Mouse (Mus musculus) embryonic facial prominence, embryonic 11.5 days (tissue): ENCODE results near the gene Scd1. TPM values are rescaled to one million over a fixed set of nuclear protein-coding genes. Genes with fewer than 3 reads are reported as not detected.

Source experiments
- ATAC-seq: fragments of 200-750 bp; cut with Nextera tagmentation; replicated peaks from 2 replicates; pipeline ENCODE4 v1.8.0; 2017; ENCODE audit warnings: low read depth; ENCODE audit not compliant: insufficient number of reproducible peaks, low FRiP score, low TSS enrichment
- DNase-seq: peaks from one replicate; pipeline ENCODE4 v3.0.0-alpha.2; 2015; ENCODE audit warnings: low spot score
- H3K27ac ChIP-seq: fragments of 300-500 bp; sonication (generic); replicated peaks from 2 replicates; pipeline ENCODE4 v1.5.1; 2014; ENCODE audit warnings: mild to moderate bottlenecking, low read depth, low read length, control low read depth
- H3K27me3 ChIP-seq: fragments of 300-500 bp; sonication (generic); 2 replicates; pipeline ENCODE4 v1.6.1; 2014; ENCODE audit warnings: mild to moderate bottlenecking, low read length, moderate library complexity, mixed read lengths; ENCODE audit not compliant: control insufficient read depth, insufficient read depth
- H3K36me3 ChIP-seq: fragments of 300-500 bp; sonication (generic); replicated peaks from 2 replicates; pipeline ENCODE4 v1.6.1; 2014; ENCODE audit warnings: low read depth, mild to moderate bottlenecking, low read length, moderate library complexity, mixed read lengths; ENCODE audit not compliant: control insufficient read depth, insufficient read depth
- H3K4me1 ChIP-seq: fragments of 300-500 bp; sonication (generic); 2 replicates; pipeline ENCODE4 v1.6.1; 2014; ENCODE audit warnings: low read length, mixed read lengths; ENCODE audit not compliant: control insufficient read depth, insufficient read depth
- H3K4me2 ChIP-seq: fragments of 300-500 bp; sonication (generic); 2 replicates; pipeline ENCODE4 v1.6.1; 2014; ENCODE audit warnings: low read depth, mild to moderate bottlenecking, control low read depth, low read length, moderate library complexity
- H3K4me3 ChIP-seq: fragments of 300-500 bp; sonication (generic); 2 replicates; pipeline ENCODE4 v1.5.1; 2014; ENCODE audit warnings: low read depth, low read length, control low read depth
- H3K9ac ChIP-seq: fragments of 300-500 bp; sonication (generic); replicated peaks from 2 replicates; pipeline ENCODE4 v1.6.1; 2014; ENCODE audit warnings: mild to moderate bottlenecking, control low read depth, low read length
- H3K9me3 ChIP-seq: fragments of 300-500 bp; sonication (generic); replicated peaks from 2 replicates; pipeline ENCODE4 v1.6.1; 2016; ENCODE audit warnings: mild to moderate bottlenecking, low read length, inconsistent platforms, mixed read lengths; ENCODE audit not compliant: control insufficient read depth
- WGBS: fragments of 180-500 bp; shearing (Covaris S2); extraction: QIAGEN DNeasy Blood & Tissue Kit; methylation state at CpG from one replicate; pipeline ENCODE4 v1.1.7; 2014; 5-methylcytosine and 5-hydroxymethylcytosine counted together
- polyA plus RNA-seq: library from polyadenylated mRNA; unstranded; fragments of >200 nt; fragmentation: Nextera tagmentation; extraction: Ambion mirVana; gene quantifications from 2 replicates; pipeline ENCODE4 v1.2.1, GENCODE M21; 2014

Scd1 gene
- polyA plus RNA-seq, 1 experiment from 2014 or later: 14.2 TPM

DNA sequence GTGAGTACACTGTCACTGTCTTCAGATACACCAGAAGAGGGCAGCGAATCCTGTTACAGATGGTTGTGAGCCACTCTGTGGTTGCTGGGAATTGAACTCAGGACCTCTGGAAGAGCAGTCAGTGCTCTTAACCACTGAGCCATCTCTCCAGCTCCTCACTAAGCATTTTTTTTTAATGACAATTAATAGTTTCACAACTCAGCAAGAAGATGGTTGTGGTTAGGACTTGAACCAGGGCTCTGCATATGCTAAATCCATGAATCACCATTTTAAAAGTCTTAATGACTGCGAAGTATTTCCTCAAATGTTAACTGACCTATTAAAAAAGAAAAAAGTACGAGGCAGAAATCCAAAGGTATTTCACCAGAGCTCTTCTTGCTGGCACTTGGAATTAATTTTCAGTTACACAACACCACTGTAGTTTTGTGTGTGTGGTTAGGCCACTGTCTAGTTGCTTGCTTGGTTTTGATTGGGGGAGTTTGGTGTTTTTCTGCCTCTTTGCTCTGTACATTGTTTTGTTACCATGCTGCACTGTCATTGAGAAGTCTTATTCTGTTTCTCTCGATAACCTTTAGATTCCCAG, 20.5 kb downstream of the Scd1 start:
- Histone ChIP-seq H3K9me3 (no peaks in the 10 kb centered on the region), H3K27ac (no peak overlapping the region), H3K4me2 (no peak overlapping the region), H3K9ac (no peak overlapping the region), H3K4me3 (no peak overlapping the region), H3K27me3 (no peaks in the 10 kb centered on the region), H3K4me1 (no peaks in the 10 kb centered on the region), H3K36me3 (no peaks in the 10 kb centered on the region)
- WGBS: 90% methylated on average over 4 of the region's 4 CpGs
- no peak for DNase-seq
- ATAC-seq: no peak

DNA sequence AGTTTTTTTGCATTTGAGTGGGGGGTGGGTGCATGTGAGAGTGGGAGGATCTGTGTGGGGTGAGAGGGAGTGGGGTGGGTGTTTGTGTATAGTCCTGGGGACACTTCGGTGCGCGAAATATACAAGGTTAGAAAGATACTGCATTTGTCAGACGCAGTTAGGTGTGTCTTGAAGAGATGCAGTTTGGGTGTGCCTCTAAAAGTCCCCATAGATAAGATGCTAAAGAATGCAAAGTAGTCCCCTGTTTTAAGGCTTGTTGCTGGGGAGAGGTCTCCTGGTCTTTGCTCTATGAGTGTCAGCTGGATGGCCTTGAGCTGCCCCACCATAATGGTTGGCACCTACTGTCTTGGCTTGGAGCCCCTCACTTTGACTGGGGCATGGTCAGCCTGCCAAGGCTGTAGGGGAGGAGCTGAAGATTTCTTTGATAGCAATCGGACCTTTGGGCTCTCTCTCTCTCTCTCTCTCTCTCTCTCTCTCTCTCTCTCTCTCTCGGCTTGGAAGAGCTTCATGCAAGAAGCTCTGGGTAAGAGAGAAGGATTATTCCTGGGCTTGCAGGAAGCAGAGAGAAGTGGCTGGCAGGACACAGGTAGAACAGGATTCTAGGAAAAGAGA, 21.7 kb downstream of the Scd1 start:
- DNase-seq (no peak), ATAC-seq (no peak)
- Histone ChIP-seq H3K9ac (no peak overlapping the region), H3K36me3 (no peaks in the 10 kb centered on the region), H3K9me3 (no peaks in the 10 kb centered on the region), H3K27me3 (no peaks in the 10 kb centered on the region), H3K4me1 (no peaks in the 10 kb centered on the region), H3K4me3 (no peak overlapping the region), H3K4me2 (no peak overlapping the region), H3K27ac (no peak overlapping the region)
- WGBS: 85% methylated on average over 6 of the region's 6 CpGs

DNA sequence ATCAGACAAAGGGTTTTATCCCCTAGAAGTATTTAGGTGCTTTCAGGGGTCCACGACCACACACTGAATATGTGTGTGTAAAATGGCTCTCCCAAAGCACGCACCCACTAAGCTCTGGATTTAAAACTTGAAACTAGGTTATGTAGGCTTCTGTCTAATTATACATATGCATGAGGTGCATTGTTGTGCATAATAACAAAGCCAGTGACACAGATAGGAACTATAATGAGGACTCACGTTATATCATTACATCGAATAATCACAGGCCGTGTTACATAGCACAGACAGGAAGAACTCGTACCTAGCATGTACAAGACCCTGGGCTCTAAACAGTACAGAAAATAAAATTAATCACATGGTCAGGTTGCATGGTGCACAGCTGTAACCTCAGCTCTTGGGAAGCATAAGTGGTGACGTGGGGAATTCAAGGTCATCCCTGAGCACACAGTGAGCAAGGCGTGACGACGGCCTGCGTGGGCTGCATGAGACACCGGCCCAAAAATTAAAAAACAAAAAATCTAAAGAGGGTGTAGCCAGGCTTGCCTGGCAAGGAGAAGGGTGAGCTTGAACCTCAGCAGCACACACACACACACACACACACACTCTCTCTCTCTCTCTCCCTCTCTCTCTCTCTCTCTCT, 24.9 kb downstream of the Scd1 start:
- H3K4me1 ChIP-seq: no peaks in the 10 kb centered on the region
- no peak overlapping the region for H3K27ac ChIP-seq
- ATAC-seq (no peak), DNase-seq (no peak)
- no peaks in the 10 kb centered on the region for H3K27me3 ChIP-seq
- no peak overlapping the region for H3K4me2 ChIP-seq
- H3K9me3 ChIP-seq: no peaks in the 10 kb centered on the region
- no peak overlapping the region for H3K9ac ChIP-seq
- no peaks in the 10 kb centered on the region for H3K36me3 ChIP-seq
- H3K4me3 ChIP-seq: no peak overlapping the region
- 86% methylated on average over 12 of the region's 12 CpGs for WGBS

DNA sequence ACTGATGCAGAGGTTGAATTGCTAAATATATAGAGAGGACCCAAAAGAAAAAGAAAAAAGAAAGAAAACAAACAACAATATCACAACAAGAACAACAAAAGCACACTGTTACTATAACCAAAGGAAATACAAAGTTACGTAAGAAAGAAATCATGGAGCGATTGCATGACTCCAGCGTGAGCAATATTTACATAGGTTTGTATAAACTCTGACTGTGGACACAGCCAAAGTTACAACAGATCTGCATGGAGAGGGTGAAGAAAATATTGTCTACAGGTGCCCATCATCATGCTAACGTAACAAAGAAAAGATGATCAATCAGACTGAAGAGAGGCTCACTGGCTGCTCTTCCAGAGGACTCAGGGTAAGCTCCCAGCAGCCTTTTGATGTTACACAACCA, 27.6 kb downstream of the Scd1 start:
- H3K27me3 ChIP-seq: no peaks in the 10 kb centered on the region
- WGBS: 89% methylated on average over 4 of the region's 4 CpGs
- H3K4me1 ChIP-seq: no peaks in the 10 kb centered on the region
- no peaks in the 10 kb centered on the region for H3K9me3 ChIP-seq
- no peaks in the 10 kb centered on the region for H3K36me3 ChIP-seq
- ATAC-seq (no peak), DNase-seq (no peak)
- H3K4me3 ChIP-seq: no peak overlapping the region
- no peak overlapping the region for H3K27ac ChIP-seq
- H3K4me2 ChIP-seq: no peak overlapping the region
- no peak overlapping the region for H3K9ac ChIP-seq

DNA sequence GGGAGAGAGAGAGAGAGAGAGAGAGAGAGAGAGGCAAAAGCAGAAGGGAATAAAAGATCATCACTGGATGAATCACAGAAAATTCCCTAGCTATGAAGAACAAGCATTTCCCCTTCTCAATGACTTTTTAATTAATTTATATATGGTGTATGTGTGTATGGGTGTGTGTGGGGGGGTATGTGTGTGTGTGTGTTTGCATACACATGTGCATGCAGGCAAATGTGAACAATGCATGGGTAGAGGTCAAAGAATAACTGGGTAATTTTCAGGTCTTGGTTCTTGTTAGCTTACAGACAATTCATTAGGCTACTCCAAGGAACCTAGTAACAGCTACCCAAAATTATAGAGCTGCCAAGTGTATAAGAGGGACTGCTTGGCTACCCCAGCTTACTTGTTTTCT, 28.6 kb downstream of the Scd1 start:
- H3K27me3 ChIP-seq: no peaks in the 10 kb centered on the region
- H3K4me3 ChIP-seq: no peak overlapping the region
- H3K4me2 ChIP-seq: no peak overlapping the region
- ATAC-seq (no peak), DNase-seq (no peak)
- H3K4me1 ChIP-seq: no peaks in the 10 kb centered on the region
- no peak overlapping the region for H3K27ac ChIP-seq
- H3K9me3 ChIP-seq: no peaks in the 10 kb centered on the region
- H3K36me3 ChIP-seq: no peaks in the 10 kb centered on the region
- no peak overlapping the region for H3K9ac ChIP-seq

DNA sequence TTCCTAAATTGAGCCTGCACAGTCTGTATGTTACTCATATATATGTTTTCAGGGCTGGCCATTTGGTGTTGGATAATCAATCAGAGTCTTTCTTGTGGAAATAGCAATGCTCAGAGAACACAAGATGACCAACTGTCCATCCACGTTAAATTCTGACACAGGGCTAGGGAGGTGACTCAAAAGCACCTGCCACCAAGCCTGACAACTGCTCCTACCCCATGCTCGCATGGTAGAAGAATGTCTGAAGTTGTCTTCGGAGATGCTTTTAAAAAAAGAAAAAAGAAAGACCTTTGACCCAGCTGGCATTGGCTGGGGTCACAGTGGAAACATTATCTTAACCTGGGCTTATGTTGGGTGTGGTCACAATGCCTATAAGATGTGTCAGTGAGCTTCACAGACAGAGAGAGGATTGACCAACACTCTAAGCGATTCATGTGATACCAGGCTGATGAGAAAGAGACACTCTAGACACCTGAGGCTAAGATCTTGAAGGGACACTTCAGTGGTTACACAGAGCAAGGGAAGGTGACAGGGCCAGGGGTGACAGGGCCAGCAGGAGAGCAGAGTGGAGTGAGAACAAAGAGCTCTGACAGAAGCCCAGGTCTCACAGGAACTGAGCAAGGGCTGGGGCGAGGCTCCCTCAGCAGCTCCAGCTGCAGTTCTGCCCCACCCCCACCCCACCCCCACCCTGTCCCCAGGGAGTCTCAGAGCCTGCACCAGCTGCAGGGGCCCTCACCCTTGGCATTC, 29.9 kb downstream of the Scd1 start:
- no peak overlapping the region for H3K4me3 ChIP-seq
- H3K9me3 ChIP-seq: no peaks in the 10 kb centered on the region
- H3K4me1 ChIP-seq: no peaks in the 10 kb centered on the region
- 34% methylated on average over 5 of the region's 5 CpGs for WGBS
- H3K4me2 ChIP-seq: no peak overlapping the region
- no peaks in the 10 kb centered on the region for H3K27me3 ChIP-seq
- no peak overlapping the region for H3K27ac ChIP-seq
- ATAC-seq (0 out of 2 replicates have a peak, but pooled peaks have one; percentile 44), DNase-seq (no peak)
- H3K36me3 ChIP-seq: no peaks in the 10 kb centered on the region
- no peak overlapping the region for H3K9ac ChIP-seq

DNA sequence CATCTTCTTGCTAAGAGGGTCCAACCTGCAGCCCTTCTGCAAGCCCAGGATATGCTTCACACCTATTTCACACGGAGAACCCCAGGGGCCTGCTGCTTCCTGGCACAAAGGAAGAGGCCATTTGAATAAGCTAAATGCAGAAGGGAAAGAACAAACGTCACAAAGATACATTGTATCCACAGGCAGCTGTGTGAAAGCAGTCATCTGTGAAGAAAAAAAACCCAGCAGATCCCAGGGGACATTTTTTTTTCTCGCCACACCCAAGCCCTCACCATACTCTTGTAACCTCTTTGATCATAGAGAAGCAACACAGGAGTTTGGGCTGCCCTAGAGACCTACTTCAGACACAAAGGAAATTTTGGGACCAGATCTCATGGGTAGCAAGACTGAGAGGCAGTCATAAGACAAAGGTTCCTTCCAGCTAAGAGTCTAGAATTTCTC, 31.1 kb downstream of the Scd1 start:
- no peak for DNase-seq
- H3K27ac ChIP-seq: no peak overlapping the region
- ATAC-seq: no peak

DNA sequence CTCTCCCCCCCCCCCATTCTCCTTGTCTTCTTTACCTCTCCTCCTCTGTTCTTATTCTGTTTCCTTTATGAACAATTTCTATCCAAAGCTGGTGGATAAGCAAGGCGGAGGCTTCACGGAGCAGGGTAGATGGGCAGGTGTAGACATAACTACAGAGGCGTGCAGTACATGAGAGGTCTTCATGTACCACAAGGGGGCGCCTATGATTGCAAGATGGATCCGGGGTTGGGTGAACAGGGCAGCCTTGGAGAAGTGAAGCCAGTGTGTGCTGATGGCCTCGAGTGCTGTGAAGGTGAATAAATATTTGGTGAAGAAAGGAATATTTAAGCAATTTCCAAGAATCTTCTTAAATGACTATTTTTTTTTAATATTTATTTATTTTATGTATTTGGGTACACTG, 34.7 kb downstream of the Scd1 start:
- Histone ChIP-seq H3K27me3 (no peaks in the 10 kb centered on the region), H3K9me3 (no peaks in the 10 kb centered on the region), H3K4me3 (no peak overlapping the region), H3K27ac (no peak overlapping the region), H3K36me3 (no peaks in the 10 kb centered on the region), H3K9ac (no peak overlapping the region), H3K4me1 (no peaks in the 10 kb centered on the region), H3K4me2 (no peak overlapping the region)
- DNase-seq (peak; percentile 87), ATAC-seq (peak; percentile 87; the same call in 1 of the 2 replicates)
- 20% methylated on average over 6 of the region's 6 CpGs for WGBS

More for the DNA sequence above, 31.1 kb downstream of the Scd1 start:
- Histone ChIP-seq H3K9ac (no peak overlapping the region), H3K4me2 (no peak overlapping the region), H3K9me3 (no peaks in the 10 kb centered on the region), H3K4me1 (no peaks in the 10 kb centered on the region), H3K36me3 (no peaks in the 10 kb centered on the region), H3K4me3 (no peak overlapping the region), H3K27me3 (no peaks in the 10 kb centered on the region)
- WGBS: 19% methylated on average over 3 of the region's 3 CpGs
